Mouse (Mus musculus) brain, embryonic 14.5 days (tissue): ENCODE data around the gene Gm3336. TPM values are rescaled to one million over a fixed set of nuclear protein-coding genes. Genes with fewer than 3 reads are reported as not detected.

Experiments used
- DNase-seq: peaks from one replicate; pipeline ENCODE4 v3.0.0-alpha.2; 2011; ENCODE audit warnings: low read depth
- CTCF ChIP-seq: fragments of 200-500 bp; IDR thresholded peaks from 2 replicates; pipeline ENCODE4 v1.5.1; 2012; ENCODE audit warnings: inconsistent platforms, mild to moderate bottlenecking, moderate library complexity, borderline replicate concordance; ENCODE audit not compliant: insufficient read depth, insufficient read length; ENCODE audit errors: extremely low read depth
- POLR2A ChIP-seq: fragments of 200-500 bp; IDR thresholded peaks from 2 replicates; pipeline ENCODE4 v1.6.1; 2012; ENCODE audit warnings: mild to moderate bottlenecking, inconsistent platforms, borderline replicate concordance; ENCODE audit not compliant: poor library complexity, insufficient read depth, insufficient read length, severe bottlenecking; ENCODE audit errors: extremely low read depth
- polyA plus RNA-seq: library from polyadenylated mRNA; depleted of rRNA; stranded (reverse); fragments of >200 nt; gene quantifications from 2 replicates; pipeline ENCODE4 v1.2.3, GENCODE M21; 2012

The Gm3336 gene
- polyA plus RNA-seq, 1 experiment = not detected

- no peak for TF ChIP-seq POLR2A
- TF ChIP-seq CTCF = no peak
- DNase-seq = no peak
These were observed 36.1 kb upstream of the Gm3336 start for GRCm38 (mm10) chr8:70682193-70682592.

- TF ChIP-seq CTCF = no peak
- no peak for DNase-seq
These were observed 35.7 kb upstream of the Gm3336 start for GRCm38 (mm10) chr8:70682692-70683091.

GRCm38 (mm10) chr8:70684291-70684690 lies 34.1 kb upstream of the Gm3336 start:
- TF ChIP-seq CTCF = no peak
- TF ChIP-seq POLR2A = no peak
- DNase-seq = peak; percentile 38

- DNase-seq = no peak
- no peak for TF ChIP-seq POLR2A
- no peak for TF ChIP-seq CTCF
These were observed 30.8 kb upstream of the Gm3336 start for GRCm38 (mm10) chr8:70687576-70687975.

GRCm38 (mm10) chr8:70688136-70688535 lies 30.2 kb upstream of the Gm3336 start:
- no peak for TF ChIP-seq POLR2A
- no peak for TF ChIP-seq CTCF
- no peak for DNase-seq

GRCm38 (mm10) chr8:70689892-70690390 lies 28.4 kb upstream of the Gm3336 start:
- TF ChIP-seq CTCF = no peak
- no peak for TF ChIP-seq POLR2A

GRCm38 (mm10) chr8:70691230-70691629 lies 27.1 kb upstream of the Gm3336 start:
- TF ChIP-seq CTCF (no peak), POLR2A (no peak)
- DNase-seq = no peak

More at GRCm38 (mm10) chr8:70689892-70690390, 28.4 kb upstream of the Gm3336 start:
- DNase-seq = no peak

- peak; percentile 92 for DNase-seq
- TF ChIP-seq CTCF (no peak), POLR2A (no peak)
These were observed 26.6 kb upstream of the Gm3336 start for GRCm38 (mm10) chr8:70691727-70692231.

GRCm38 (mm10) chr8:70693636-70694035 lies 24.7 kb upstream of the Gm3336 start:
- DNase-seq = no peak
- TF ChIP-seq CTCF (no peak), POLR2A (no peak)

- TF ChIP-seq POLR2A (no peak), CTCF (no peak)
- peak; percentile 26 for DNase-seq
These were observed 22.9 kb upstream of the Gm3336 start for GRCm38 (mm10) chr8:70695318-70696018.

GRCm38 (mm10) chr8:70696019-70696885 lies 22.1 kb upstream of the Gm3336 start:
- TF ChIP-seq POLR2A (no peak), CTCF (no peak)
- peak; percentile 92 for DNase-seq

GRCm38 (mm10) chr8:70696946-70697345 lies 21.4 kb upstream of the Gm3336 start:
- TF ChIP-seq CTCF = no peak
- TF ChIP-seq POLR2A = no peak
- DNase-seq = peak; percentile 50
